Comparison of ENCODE assay signal across 11 mouse cellular contexts in the genomic region with DNA sequence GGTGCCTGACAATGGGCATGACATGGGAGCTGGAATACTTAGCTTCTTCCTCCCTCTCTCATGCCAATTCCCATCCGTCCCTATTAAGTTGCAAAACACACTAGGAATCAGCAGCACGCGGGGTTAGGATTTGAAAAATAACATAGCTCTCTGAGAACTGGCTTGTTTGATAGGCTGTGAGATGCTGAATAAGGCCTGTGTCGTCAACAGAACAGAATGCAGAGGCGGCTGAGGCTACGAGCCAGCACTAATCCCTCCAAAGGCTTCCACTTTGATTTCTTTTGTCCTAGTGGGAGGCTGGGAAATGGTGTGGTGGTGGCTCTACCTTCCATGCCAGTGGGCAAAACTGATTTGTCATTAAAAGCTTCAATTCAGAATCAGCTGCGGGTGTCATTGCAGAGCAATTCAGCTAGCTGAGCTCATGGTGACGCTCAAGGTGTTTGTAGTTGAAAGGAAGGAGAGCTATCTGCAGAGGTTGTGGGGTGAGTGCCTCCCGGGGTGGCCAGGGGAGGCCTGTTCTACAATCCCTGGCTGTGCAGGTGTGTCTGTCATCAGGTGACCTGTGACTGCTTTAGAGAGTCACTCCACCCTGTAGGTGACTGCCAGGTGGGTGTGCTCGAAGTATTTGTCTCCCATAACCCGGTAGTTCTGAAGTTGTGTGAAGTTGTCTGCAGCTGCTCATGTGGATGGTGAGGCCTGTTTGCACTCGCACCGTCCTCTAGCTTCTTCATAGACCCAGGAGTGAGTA. TPM values are rescaled to one million over a fixed set of nuclear protein-coding genes. Genes with fewer than 3 reads are reported as not detected.
DNase-seq lines count a peak whose midpoint lies in the region; ATAC-seq and TF ChIP-seq lines count a peak whose summit lies in the region.
"Had no signal": no experiment of that assay in that cellular context is flagged by ENCODE, and none has a peak within 500 bp of the region (broad histone marks: within the 10 kb centered on the region; RNA-seq: fewer than 3 reads in every experiment).

No protein-coding gene starts in this region.

- no peaks in the 10 kb centered on the region for H3K36me3 ChIP-seq in forebrain, embryonic 11.5 days (ENCODE audit: control insufficient read depth, insufficient read depth, low read length)
- H3K36me3 ChIP-seq in forebrain, embryonic 16.5 days (ENCODE audit: control insufficient read depth, insufficient read depth), result no peaks in the 10 kb centered on the region
- no peaks in the 10 kb centered on the region for H3K36me3 ChIP-seq in lung, embryonic 14.5 days (ENCODE audit: insufficient read depth)
- H3K36me3 ChIP-seq in stomach, postnatal 0 days (ENCODE audit: control insufficient read depth, insufficient read depth, low read length), result no peaks in the 10 kb centered on the region
- H3K36me3 ChIP-seq: G1E; heart, embryonic 10.5 days had no signal

- TF ChIP-seq CTCF in lung, embryonic 14.5 days (IDR thresholded peaks at IDR 0.05; ENCODE audit: low read depth), result no peak
- TF ChIP-seq CTCF in stomach, postnatal 0 days (IDR thresholded peaks at IDR 0.05; ENCODE audit: low read depth), result peak; percentile 25; the same call in 1 of the 2 replicates

- no peak overlapping the region for H3K9ac ChIP-seq in forebrain, embryonic 11.5 days (ENCODE audit: low read length)
- H3K9ac ChIP-seq in forebrain, embryonic 16.5 days (replicated peaks; ENCODE audit: low read depth, low read length), result no peak overlapping the region
- H3K9ac ChIP-seq in lung, embryonic 14.5 days, result no peak overlapping the region
- no peak overlapping the region for H3K9ac ChIP-seq in stomach, postnatal 0 days (ENCODE audit: low read length)

- no peak overlapping the region for H3K27ac ChIP-seq in forebrain, embryonic 11.5 days (ENCODE audit: low read depth, low read length)
- H3K27ac ChIP-seq in forebrain, embryonic 16.5 days (ENCODE audit: low read length), result no peak overlapping the region
- H3K27ac ChIP-seq in lung, embryonic 14.5 days (ENCODE audit: low read depth), result no peak overlapping the region; the same call in 1 of the 2 replicates
- H3K27ac ChIP-seq in stomach, postnatal 0 days (replicated peaks), result peak overlapping the region; percentile 63
- H3K27ac ChIP-seq: heart, embryonic 10.5 days had no signal

- H3K9me3 ChIP-seq in forebrain, embryonic 11.5 days (ENCODE audit: control insufficient read depth, low read length), result no peaks in the 10 kb centered on the region
- no peaks in the 10 kb centered on the region for H3K9me3 ChIP-seq in forebrain, embryonic 16.5 days (ENCODE audit: control insufficient read depth, low read length)
- H3K9me3 ChIP-seq in lung, embryonic 14.5 days (ENCODE audit: low read depth, low read length), result no peaks in the 10 kb centered on the region
- H3K9me3 ChIP-seq in stomach, postnatal 0 days (ENCODE audit: control insufficient read depth, low read length), result no peaks in the 10 kb centered on the region
- H3K9me3 ChIP-seq: heart, embryonic 10.5 days had no signal

- no peak overlapping the region for H3K4me2 ChIP-seq in forebrain, embryonic 11.5 days (ENCODE audit: low read depth, low read length, severe bottlenecking)
- no peak overlapping the region for H3K4me2 ChIP-seq in forebrain, embryonic 16.5 days (ENCODE audit: low read length)
- no peak overlapping the region for H3K4me2 ChIP-seq in lung, embryonic 14.5 days
- no peak overlapping the region for H3K4me2 ChIP-seq in stomach, postnatal 0 days (replicated peaks; ENCODE audit: low read depth)

- peaks cover 3% of the 10 kb centered on the region; the same call in 1 of the 2 replicates for H3K27me3 ChIP-seq in forebrain, embryonic 11.5 days (ENCODE audit: control insufficient read depth, insufficient read depth, low read length)
- H3K27me3 ChIP-seq in forebrain, embryonic 16.5 days (replicated peaks; ENCODE audit: control insufficient read depth, insufficient read depth, low read length), result no peaks in the 10 kb centered on the region
- H3K27me3 ChIP-seq in lung, embryonic 14.5 days (ENCODE audit: insufficient read depth, low read length), result no peaks in the 10 kb centered on the region
- H3K27me3 ChIP-seq in stomach, postnatal 0 days (ENCODE audit: control insufficient read depth, insufficient read depth, low read length), result no peaks in the 10 kb centered on the region

- peak; percentile 51 for DNase-seq in forebrain, embryonic 11.5 days (ENCODE audit: low spot score)
- DNase-seq in lung, adult 18-20 months, result peak; percentile 61 to 70
- DNase-seq in lung, postnatal 14 days, result no peak
- peak; percentile 18 for DNase-seq in lung, embryonic 14.5 days
- peak; percentile 73 for DNase-seq in stomach, postnatal 0 days (ENCODE audit: low spot score)
- no peak for DNase-seq in embryo, embryonic 10 days (ENCODE audit: low spot score)
- DNase-seq in urinary bladder, postnatal 36 days (ENCODE audit: low spot score in 2 of 2), result no peak
- DNase-seq: kidney, adult 11 months had no signal

- no peak overlapping the region for H3K4me3 ChIP-seq in forebrain, embryonic 11.5 days (ENCODE audit: low read depth, low read length)
- no peak overlapping the region for H3K4me3 ChIP-seq in forebrain, embryonic 16.5 days (replicated peaks; ENCODE audit: low read length)
- H3K4me3 ChIP-seq in lung, embryonic 14.5 days (ENCODE audit: low read depth, low read length), result no peak overlapping the region
- H3K4me3 ChIP-seq in stomach, postnatal 0 days (ENCODE audit: low read depth, low read length), result no peak overlapping the region
- H3K4me3 ChIP-seq: heart, embryonic 10.5 days had no signal

- WGBS in forebrain, embryonic 11.5 days, result 36% methylated on average over 13 of the region's 13 CpGs
- 32% methylated on average over 13 of the region's 13 CpGs for WGBS in forebrain, embryonic 16.5 days
- WGBS in lung, embryonic 14.5 days, result 49% methylated on average over 13 of the region's 13 CpGs
- WGBS in stomach, postnatal 0 days, result 44% methylated on average over 13 of the region's 13 CpGs

- peaks cover 5% of the 10 kb centered on the region for H3K4me1 ChIP-seq in forebrain, embryonic 11.5 days (replicated peaks; ENCODE audit: control insufficient read depth, insufficient read depth, low read length)
- peaks cover 4% of the 10 kb centered on the region; the same call in 1 of the 2 replicates for H3K4me1 ChIP-seq in forebrain, embryonic 16.5 days (replicated peaks; ENCODE audit: control insufficient read depth, insufficient read depth, low read length)
- no peaks in the 10 kb centered on the region for H3K4me1 ChIP-seq in lung, embryonic 14.5 days (ENCODE audit: insufficient read depth)
- peaks cover 2% of the 10 kb centered on the region; the same call in 1 of the 2 replicates for H3K4me1 ChIP-seq in stomach, postnatal 0 days (replicated peaks; ENCODE audit: control insufficient read depth, insufficient read depth)
- H3K4me1 ChIP-seq: heart, embryonic 10.5 days had no signal

- no peak for ATAC-seq in forebrain, embryonic 11.5 days (replicated peaks; ENCODE audit: low FRiP score)
- ATAC-seq in forebrain, embryonic 16.5 days, result no peak
- ATAC-seq in lung, embryonic 14.5 days (ENCODE audit: insufficient read depth), result no peak
- peak; percentile 91 for ATAC-seq in stomach, postnatal 0 days (ENCODE audit: low FRiP score, low TSS enrichment)

- TF ChIP-seq EP300 in stomach, postnatal 0 days (optimal IDR thresholded peaks at IDR 0.05), result no peak

RNA-seq across cellular contexts. Expression of gene Tacc2, which starts 13.0 kb away (rescaled TPM):
- polyA plus RNA-seq in forebrain, embryonic 11.5 days (2014; fragmentation: Nextera tagmentation; extraction: Ambion mirVana), result 47.4 and 50.8 TPM in 2 replicates
- polyA plus RNA-seq in forebrain, embryonic 16.5 days (2015; fragmentation: Nextera tagmentation; extraction: Ambion mirVana), result 53.3 and 59.0 TPM in 2 replicates
- 32.6 and 33.8 TPM in 2 replicates for polyA plus RNA-seq in lung, embryonic 14.5 days (2014; fragmentation: Nextera tagmentation; extraction: Ambion mirVana)
- 15.6 and 17.1 TPM in 2 replicates for polyA plus RNA-seq in stomach, postnatal 0 days (2015; fragmentation: Nextera tagmentation; extraction: Ambion mirVana)
- polyA plus RNA-seq: G1E had no signal

RNA-seq across cellular contexts. Expression of gene Nsmce4a, which starts 17.3 kb away (rescaled TPM):
- polyA plus RNA-seq in forebrain, embryonic 11.5 days (2014; fragmentation: Nextera tagmentation; extraction: Ambion mirVana), result 211 and 215 TPM in 2 replicates
- polyA plus RNA-seq in forebrain, embryonic 16.5 days (2015; fragmentation: Nextera tagmentation; extraction: Ambion mirVana), result 92.2 and 104 TPM in 2 replicates
- 185 and 192 TPM in 2 replicates for polyA plus RNA-seq in lung, embryonic 14.5 days (2014; fragmentation: Nextera tagmentation; extraction: Ambion mirVana)
- polyA plus RNA-seq in stomach, postnatal 0 days (2015; fragmentation: Nextera tagmentation; extraction: Ambion mirVana), result 89.7 and 93.1 TPM in 2 replicates

Comparison
In these comparisons a context has a peak if more than half of its experiments do, and no peak if none do; other contexts are left out.
1. DNase-seq: peak in forebrain, embryonic 11.5 days (single experiment), lung, adult 18-20 months (2 of 2), lung, embryonic 14.5 days (single experiment) and stomach, postnatal 0 days (single experiment); none in lung, postnatal 14 days (single experiment), embryo, embryonic 10 days (single experiment) and urinary bladder, postnatal 36 days (0 of 2).